Mouse (Mus musculus): ENCODE results near the gene Mmgt2.
A peak's percentile ranks its signal among the peaks of the same experiment; 100 is the strongest.

Mmgt2 gene

DNA sequence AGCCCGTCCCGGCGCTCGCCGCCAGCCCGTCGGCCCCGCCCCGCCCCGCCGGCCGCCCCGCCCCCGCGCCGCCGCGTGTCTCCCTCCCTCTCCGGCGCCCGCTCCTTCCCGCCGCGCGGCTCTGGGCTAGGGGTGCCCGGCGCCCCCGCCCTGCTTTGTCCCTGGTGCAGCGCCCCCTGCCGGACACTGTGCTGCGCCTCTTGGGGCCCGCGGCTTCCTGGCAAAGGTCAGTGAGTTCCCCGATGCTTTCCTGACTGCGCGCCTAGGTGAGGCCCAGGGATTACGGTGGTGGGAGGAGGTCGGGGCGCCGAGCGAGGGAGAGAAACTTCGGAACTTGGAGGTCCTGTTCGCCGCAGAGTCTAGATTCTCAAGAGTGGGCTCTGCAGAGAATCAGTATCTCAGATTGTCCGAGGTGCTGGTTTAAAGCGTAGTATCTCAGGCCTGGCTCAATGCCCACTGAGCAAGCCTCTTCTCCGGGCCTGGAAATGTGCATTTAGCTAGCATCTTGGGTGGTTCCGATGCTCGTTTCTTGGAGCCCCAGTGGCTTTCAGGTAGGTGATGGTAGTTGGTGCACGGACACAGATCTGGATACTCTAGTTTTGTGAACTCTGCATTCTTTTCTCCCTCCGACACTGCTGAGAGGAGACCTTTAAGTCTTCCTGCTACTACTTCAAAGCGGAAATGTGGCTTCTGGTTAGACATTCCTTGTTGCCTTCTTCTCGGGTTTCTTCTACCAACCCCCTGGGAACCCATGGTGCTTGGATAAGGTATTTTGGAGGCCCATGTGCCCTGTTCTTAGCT, at the start of gene Mmgt2:
Mmgt2 (plus strand) TSS at position 74 of the 801 bp plus-strand sequence.
- DNase-seq (ENCODE audit: low spot score) = peak; percentile 90

DNA sequence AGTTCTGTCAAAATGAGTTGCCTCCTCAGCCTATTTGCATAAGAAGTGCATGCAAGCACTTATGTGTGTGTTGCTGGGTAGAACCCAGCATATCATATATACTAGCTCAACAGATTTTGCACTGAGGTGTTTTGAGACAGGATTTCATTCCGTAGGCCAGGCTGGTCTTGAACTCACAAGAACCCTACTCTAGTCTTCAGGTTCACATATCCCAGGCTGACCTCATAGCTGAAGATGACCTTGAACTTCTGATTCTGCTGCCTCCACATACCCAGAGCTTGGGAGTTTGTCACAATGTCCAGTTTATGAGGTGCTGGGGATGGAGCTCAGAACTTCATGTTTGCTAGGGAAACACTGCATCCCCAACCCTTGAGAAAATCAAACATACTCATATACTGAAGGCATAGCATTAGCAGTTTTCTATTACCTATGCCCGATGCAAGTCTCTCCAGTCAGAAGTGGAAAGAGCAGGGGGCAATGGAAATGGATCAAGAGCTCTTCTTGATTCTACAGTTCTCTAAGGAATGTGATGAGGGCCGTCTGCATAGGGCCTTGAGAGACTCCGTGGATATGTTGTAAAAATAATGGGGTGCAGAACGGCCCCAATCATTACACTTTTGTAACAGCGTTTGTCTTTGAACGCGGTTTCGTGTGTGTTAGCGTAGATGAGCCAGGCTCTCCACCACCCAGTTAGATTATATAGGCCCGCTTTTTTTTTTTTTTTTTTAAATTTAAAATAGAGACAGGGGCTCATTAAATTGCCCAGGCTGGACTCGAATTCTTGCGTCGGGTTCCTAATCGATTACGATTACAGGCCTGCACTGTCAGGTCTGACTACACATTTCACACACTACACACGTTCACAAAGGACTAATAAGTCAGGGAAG, 46.5 kb upstream of the Mmgt2 start:
- no peak for DNase-seq (ENCODE audit: low spot score)

DNA sequence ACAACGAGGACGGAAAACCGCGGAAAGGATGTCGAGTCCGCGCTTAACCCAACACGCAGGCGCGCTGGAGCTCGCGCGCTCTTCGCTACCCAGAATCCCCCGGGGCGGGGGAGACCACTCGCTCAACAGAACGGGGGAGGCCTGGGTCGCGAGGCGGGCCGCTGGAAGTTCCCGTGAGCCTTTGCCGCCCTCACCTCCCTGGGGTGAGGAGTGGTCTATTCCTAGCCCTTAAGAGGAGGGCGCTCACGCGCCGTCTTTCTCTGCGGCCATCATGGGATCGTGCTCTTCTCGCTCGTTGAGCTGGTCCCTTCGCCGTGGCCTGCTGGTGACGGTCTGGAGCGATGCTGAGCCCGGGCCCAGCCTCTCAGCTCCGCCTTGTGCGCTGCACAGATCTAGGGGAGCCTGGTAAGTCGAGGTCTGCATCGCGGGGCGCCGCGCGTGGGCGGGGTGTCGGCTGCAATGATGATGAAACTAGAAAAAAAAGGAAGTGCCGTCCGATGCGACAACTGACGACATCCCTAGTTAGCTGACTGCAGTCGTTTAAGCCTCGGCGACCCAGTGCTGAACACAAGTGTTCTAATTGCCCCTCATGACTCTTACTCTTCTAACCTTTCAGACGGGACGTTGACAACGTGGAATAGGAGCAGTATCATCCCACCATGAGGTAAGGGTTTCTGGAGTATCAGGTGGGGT, 45.7 kb upstream of the Mmgt2 start:
- DNase-seq (ENCODE audit: low spot score) = peak; percentile 99

DNA sequence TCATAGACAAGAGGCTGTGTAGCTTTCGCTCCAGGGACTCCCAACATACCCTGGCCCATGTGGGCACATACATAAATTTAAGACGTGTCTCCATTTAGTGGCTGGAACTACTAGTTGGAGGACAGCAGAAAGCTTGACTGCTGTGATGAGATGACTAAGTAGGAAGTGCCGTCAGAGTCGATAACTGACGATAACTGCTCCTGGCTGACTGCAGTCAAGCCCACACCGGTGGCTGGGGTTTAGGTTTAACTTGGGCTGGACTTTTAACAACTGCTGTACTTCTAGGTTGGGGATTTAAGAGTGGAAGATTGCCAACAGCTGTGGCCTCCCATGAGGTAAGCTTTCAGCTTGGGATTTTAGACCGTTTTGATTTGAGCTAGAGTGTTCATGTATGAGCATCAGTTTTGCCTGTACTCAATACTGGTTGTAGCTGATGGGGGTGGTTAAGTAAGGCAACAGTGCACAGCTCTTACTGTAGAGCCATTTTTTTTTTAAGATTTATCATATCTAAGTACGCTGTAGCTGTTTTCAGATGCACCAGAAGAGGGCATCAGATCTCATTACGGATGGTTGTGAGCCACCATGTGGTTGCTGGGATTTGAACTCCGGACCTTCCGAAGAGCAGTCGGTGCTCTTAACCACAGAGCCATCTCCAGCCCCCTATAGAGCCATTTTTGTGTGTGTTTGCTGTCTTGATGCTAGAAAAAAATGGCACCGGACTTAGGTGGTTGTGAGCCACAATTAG, 45.0 kb upstream of the Mmgt2 start:
- DNase-seq (ENCODE audit: low spot score) = peak; percentile 31

DNA sequence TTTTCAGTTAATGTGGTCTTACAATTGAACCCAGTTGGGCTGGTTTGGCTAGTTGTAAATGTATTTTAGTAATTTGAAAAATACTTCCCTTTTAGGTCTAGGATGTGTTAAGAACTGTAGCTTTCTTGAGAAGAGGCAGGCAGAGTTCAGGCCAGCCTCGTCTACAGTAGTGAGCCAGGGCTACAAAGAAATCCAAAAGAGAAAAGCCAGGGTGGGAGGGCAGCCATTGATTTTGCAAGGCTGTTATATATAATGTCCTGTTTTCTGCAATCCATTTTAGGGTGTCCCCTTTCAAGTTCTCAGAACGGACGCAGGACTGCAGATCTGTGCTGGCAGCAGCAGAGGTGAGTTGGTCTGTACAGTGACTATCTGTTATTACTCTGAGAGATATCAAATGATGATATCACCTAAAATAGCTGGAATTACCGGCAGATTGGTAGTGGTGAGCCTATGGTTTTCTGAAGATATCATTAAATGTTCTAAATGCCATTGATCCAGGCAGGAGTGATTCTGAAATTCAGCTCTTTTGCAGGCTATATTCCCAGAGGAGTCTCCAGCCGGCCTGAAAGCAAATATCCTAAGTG, 44.2 kb upstream of the Mmgt2 start:
- no peak for DNase-seq (ENCODE audit: low spot score)

DNA sequence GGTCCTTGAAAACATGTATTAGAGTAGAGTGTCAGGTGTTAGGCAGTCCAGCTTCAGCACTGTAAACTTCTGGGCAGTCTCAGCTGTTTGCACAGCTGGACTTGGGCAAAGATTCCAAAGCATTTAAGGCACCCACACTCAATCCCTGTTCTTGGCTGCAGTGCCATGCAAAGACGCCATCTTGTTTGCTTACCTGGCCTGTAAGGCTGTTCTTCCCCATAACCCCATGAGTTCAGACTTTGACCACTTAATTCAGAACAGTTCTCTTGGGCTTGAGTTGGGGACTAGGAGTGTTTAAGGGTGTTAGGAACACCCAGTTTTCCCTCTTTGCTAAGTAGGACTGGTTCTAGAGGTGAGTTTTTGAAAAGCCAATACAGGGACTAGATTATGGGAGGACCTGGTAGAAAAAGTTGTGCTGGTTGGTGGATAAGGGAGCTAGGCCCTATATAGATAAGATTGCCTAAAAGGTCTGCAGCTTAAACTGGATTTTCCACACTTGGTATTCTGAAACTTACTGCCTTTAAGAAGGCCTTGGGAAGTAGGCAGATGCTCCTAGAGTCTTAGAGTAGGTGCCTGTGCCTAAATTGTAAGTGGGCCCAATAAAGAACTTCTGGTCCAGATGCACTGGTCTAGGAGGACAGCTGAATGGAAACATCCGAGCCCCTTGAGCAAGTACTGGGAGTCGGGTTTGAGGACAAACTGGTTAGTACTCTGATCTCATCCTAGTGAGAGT, 43.4 kb upstream of the Mmgt2 start:
- no peak for DNase-seq (ENCODE audit: low spot score)

DNA sequence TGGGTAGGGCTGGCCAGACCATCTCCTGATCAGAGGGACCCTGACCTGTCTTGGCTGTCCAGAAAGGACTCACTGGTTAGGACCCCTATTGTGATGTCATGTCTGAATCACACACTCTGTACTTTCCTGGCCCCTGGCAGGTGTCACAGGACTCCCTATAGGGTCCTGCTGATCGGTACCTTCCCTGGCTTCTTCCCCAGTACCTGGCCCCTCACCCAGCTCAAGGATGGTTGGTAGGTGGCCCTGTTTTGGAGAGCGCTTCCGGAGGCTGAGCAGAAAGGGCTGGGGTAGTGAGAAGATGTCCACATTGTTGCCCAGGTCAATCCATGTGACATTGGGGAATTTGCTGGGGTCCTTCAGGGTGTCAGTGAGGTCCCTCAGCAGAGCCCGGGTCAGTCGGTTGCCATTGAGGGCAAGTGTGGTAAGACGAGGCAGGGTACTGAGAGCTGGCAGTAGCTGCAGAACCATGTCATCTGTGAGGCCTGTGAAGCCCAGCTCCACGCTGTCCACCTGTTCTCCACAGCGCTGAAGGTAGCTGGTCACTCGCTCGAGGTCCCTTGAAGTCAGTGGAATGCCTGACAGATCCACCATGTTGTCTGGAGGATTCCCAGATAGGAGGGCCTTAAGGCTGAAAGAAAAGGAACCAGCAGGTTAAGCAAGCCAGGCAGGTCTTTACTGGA, 42.7 kb upstream of the Mmgt2 start:
- no peak for DNase-seq (ENCODE audit: low spot score)

DNA sequence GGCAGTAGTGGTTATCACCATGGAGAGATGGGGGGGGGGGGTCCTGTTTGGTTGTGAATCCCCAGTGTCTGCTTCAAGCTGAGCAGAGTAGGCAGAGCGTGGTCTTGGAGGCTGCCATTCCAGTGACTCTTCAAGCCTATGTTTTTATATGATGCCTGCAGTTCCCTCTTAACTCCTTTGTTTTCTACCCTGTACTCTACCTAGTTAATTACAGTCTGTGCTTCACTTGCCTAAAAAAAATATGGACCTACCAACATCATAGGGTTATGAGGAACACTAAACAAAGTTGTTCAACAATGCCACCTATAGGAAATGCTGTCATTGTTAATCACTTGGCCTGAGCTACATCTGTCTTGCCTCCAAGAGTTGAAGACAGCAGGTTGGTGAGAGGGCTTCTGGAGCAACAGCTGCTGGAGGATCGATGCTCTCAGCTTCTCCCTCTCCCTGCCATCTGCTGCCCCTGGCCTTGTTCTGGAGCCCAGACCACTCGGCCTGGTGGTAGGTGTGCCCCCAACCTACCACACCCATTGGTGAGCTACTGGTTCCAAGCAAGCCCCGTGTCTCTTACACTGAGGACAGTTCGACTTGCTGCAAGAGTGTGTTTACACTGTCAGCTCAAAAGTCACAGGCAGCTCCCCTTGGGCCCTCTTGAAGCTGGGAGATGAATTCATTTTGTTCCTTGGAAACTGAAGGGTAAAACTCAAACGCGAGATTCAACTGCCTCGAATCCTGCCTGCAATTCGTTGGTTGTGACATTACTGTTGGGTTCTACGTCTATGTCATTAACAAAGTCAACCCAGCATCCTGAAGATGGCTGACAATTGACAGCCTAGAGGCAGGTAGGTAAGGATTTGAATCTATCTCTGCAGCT, 41.9 kb upstream of the Mmgt2 start:
- no peak for DNase-seq (ENCODE audit: low spot score)

DNA sequence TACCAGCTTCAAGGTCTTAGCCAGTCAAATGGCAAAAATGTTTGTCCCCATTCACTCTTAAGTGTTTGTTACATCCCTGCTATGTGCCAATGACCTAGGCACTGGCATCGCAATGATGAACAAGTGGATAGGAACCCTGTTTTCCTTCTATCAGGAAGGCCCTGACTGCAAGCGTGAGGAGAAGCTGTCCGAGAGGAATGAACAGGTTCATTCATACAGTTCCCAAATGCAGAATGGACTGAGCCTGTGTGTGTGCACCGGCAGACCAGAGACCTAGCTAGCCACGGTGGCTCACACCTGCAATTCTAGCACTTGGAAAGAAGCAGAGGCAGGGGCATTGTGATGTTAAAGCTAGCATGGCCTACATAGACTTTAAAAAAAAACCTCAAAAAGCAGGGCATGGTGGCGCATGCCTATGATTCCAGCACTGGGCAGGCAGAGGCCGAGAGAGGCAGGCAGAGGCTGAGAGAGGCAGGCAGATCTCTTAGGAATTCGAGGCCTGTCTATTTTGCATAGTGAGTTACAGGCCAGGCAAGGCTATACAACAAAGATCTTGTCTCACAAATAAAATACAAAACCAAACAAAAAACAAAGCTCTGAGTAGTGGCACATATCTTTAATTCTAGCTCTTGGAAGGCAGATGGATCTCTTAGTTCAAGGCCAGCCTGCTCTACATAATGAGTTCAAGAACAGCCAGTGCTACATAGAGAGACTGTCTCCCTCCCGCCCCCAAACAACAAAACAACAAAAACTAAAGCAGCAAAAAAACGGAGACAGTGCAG, 41.1 kb upstream of the Mmgt2 start:
- DNase-seq (ENCODE audit: low spot score) = no peak

DNA sequence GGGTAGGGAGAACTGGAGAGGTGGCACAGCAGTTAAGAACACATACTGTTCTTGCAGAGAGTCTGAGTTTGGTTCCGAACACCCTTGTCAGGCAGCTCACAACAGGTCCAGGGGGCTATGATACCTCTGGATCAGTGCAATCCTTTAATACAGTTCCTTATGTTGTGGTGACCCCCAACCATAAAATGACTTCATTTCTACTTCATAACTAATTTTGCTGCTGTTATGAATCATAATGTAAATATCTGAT, 40.6 kb upstream of the Mmgt2 start:
- DNase-seq (ENCODE audit: low spot score) = no peak

DNA sequence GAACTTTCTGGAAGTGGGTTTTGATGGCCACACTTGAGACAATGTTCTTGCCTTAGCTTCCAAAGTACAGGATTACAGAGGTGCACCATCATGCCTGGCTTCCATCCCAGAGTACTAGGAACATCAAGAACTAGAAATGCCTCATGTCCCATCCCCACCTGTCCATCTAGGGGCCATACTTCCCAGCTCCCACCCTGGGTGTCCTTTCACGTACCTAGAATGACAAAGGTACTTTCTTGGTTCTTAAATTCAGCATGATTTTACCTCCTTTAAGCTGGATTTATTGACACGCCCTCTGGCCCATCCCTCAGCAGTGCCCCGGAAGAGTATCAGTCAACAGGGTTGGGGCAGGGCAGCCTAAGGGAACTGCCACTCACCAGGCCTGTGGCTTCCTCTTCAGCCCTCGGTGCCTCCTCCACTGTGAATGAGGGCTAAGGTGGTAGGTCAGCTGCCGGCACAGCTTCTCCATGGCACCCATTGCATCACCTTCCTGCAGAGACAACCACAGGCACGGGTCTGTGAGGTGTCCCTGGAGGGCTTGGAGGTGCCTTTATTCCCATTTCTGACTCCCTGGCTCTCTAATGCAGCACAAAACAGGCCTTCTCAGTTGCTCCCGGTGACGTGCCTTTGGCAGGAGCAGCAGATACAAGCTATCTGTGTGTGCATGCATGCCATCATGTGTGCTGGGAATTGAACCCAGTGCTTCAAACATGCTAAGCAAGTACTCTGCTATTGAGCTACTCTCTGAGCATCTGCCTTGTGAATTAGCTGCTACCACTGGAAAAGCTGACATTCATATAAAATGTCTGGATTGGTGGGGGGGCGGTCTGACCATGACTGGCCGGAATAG, 39.4 kb upstream of the Mmgt2 start:
- DNase-seq (ENCODE audit: low spot score) = no peak

DNA sequence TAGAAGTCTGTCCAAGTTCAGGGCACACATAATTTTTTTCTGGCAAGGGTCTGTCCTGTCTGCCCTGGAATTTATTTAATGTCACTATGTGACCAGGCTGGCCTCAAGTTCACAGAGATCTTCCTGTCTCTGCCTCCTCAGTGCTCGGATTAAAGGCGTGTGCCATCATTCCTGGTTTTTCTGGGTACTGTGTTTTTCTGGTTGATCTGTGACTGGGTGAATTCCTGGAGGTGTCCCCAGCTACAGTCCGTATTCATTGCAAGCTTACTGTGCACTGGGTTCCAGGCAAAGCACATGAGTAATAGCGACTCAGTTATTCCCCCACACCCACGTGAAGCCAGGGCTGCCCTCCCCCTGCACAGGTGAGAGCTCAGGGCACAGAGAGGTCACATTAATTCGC, 38.2 kb upstream of the Mmgt2 start:
- DNase-seq (ENCODE audit: low spot score) = no peak

DNA sequence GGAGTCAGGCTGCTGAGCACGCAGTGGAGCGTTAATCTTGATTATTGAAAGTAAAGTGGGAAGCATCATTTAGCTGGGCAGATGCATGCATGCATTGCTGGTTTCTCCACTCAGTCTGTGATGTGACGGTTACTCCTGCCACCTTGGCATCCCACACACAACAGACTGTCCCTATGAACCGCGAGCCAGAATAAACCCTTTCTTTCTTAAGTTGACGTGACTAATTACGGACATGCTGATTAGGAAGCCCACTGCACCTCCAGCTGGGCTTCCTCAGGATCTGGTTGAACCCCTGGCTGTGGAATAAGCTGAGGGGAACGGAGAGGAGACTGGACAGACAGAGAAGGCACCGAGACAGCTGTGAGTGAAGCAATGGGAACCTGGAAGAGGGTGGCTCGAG, 35.9 kb upstream of the Mmgt2 start:
- DNase-seq (ENCODE audit: low spot score) = no peak

DNA sequence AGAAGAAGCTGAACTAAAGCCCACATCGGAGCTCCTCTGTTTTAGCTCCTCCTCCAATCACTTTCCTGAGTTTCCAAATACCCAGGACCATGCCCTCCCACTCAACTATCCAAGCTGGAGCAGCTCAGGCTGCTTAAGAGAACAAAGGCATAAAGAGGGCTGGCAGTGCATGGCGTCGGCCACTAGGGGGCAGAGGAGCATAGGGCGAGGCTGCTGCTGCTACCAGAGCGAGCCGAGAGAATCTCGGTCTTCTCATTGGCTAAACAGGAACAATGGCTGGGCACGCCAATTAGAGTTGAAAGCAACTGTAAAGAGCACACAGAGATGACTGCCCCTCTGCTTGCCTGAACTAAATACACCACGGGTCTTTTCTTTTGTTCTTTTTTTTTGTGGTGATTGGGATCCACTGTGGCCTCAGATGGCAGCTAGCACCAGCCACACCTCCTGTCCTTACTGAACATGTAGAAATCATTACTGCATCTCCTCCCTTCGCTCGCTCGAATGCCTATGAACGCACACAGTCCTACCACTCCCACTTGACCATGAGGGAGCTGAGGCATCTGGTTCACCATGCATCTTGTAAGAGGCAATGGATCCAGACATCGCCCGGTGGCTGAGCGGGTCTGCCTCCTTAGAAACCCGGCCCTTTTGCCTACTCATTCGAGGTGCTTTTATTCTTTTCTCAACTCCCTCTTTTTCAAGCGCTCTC, 34.7 kb upstream of the Mmgt2 start:
- peak; percentile 85 for DNase-seq (ENCODE audit: low spot score)

DNA sequence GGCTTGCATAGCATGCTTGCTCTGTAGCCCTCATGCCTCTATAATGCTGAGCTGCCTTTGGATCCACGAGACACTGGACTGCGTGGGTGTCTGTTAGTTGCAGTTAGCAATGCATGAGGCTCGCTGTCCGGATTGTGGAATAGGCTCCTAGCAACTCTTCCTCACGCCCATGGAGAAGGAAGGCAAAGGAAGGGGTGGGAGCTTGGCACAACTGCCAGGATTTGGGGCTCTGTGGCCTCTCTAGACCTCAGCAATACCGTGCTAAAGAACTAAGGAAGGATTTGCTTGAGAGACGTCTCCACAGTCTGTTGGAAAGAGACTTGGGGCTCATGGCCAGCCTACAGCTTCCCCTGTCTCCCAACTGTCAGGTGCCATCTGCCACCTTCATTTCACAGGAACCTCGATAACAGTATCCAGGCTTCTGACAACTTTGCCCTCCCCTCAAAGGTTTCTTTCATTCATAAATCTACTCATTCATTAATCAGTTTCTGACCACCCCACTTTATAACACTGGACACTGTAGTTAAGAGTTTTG, 33.5 kb upstream of the Mmgt2 start:
- DNase-seq (ENCODE audit: low spot score) = no peak

DNA sequence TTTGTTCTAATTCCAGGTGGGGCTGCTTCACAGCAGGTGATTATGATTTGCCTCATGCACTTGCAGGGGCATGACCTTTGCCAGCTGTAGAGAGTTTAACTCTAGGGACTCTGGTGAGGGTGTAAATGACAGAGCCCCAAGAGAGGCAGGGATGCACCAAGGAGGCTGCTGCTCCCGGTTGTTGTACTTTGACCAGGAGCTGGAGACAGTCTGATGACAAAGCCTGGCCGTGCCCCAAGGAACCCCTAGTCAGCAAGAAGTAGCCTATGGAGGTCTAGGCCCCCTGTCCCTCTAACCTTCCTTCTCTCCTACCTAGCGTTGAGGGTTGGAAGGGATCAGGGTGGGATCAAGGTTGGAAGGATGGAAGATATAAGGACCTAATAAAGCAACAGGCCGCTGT, 33.0 kb upstream of the Mmgt2 start:
- no peak for DNase-seq (ENCODE audit: low spot score)

DNA sequence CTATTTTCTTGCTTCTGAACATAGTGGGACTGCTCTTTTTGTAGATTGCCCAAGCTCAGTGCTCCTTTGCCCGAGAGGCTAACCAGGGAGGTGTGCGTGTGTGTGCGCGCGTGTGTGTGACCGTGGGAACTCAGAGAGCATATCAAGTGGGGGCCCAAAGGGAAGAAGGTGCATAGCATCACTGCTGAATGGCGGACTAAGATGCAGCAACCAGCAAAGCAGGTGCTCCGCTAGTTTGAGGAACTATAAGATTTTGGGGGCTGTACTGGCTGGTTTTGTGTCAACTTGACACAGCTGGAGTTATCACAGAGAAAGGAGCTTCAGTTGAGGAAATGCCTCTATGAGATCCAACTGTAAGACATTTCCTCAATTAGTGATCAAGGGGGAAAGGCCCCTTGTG, 27.4 kb upstream of the Mmgt2 start:
- DNase-seq (ENCODE audit: low spot score) = no peak
